Mouse (Mus musculus) cortical plate, adult 2 months (tissue): ENCODE measurements at regions not wholly inside any gene's neighbourhood (a gene's known extent, or its start where the extent isn't known, plus 50 kb on each side); places are given as distances from the start of the nearest gene placed in this dataset.
A peak's percentile ranks its signal among the peaks of the same experiment; 100 is the strongest.

Source experiments
- H3K27ac ChIP-seq: fragments of 200-500 bp; 2 replicates; pipeline ENCODE4 v1.5.1; 2012; ENCODE audit warnings: low read length, control low read depth, inconsistent platforms; ENCODE audit not compliant: insufficient read depth
- H3K4me1 ChIP-seq: fragments of 200-500 bp; 2 replicates; pipeline ENCODE4 v1.6.1; 2011; ENCODE audit warnings: low read length; ENCODE audit not compliant: control insufficient read depth, insufficient read depth
- H3K4me3 ChIP-seq: fragments of 200-500 bp; 2 replicates; pipeline ENCODE4 v1.5.1; 2011; ENCODE audit warnings: mild to moderate bottlenecking, low read length, control low read depth; ENCODE audit not compliant: insufficient read depth
- CTCF ChIP-seq: fragments of 200-500 bp; IDR thresholded peaks from 2 replicates; pipeline ENCODE4 v1.5.1; 2011; ENCODE audit warnings: mild to moderate bottlenecking, control low read depth, low read length; ENCODE audit not compliant: insufficient read depth; ENCODE audit errors: extremely low read depth
- POLR2A ChIP-seq: fragments of 200-500 bp; IDR thresholded peaks from 2 replicates; pipeline ENCODE4 v1.6.1; 2011; ENCODE audit warnings: mild to moderate bottlenecking, low read length, control low read depth; ENCODE audit not compliant: insufficient read depth; ENCODE audit errors: extremely low read depth

GRCm38 (mm10) chr1:115512632-115513031 is 171.9 kb upstream of the Cntnap5a start:
- Histone ChIP-seq H3K27ac (no peak overlapping the region), H3K4me1 (no peaks in the 10 kb centered on the region), H3K4me3 (no peak overlapping the region)
- no peak for TF ChIP-seq CTCF
- no peak for TF ChIP-seq POLR2A

GRCm38 (mm10) chr1:115533746-115534145 is 150.8 kb upstream of the Cntnap5a start:
- TF ChIP-seq CTCF (peak; percentile 46; the same call in 1 of the 2 replicates), POLR2A (no peak)
- Histone ChIP-seq H3K4me1 (no peaks in the 10 kb centered on the region), H3K27ac (no peak overlapping the region)

GRCm38 (mm10) chr1:115545994-115546393 is 138.6 kb upstream of the Cntnap5a start:
- Histone ChIP-seq H3K27ac (no peak overlapping the region), H3K4me3 (no peak overlapping the region), H3K4me1 (no peaks in the 10 kb centered on the region)
- no peak for TF ChIP-seq CTCF
- no peak for TF ChIP-seq POLR2A

More at GRCm38 (mm10) chr1:115533746-115534145, 150.8 kb upstream of the Cntnap5a start:
- H3K4me3 ChIP-seq = no peak overlapping the region
